Mouse (Mus musculus) megakaryocyte-erythroid progenitor cell, adult 5-6 weeks (primary cell): ENCODE results near the gene Stard10. TPM values are rescaled to one million over a fixed set of nuclear protein-coding genes. Genes with fewer than 3 reads are reported as not detected.

Experiments used
- ATAC-seq: replicated peaks from 2 replicates; pipeline ENCODE4 v1.8.0; 2016; ENCODE audit warnings: mild to moderate bottlenecking, inconsistent platforms; ENCODE audit not compliant: severe bottlenecking, poor library complexity, low FRiP score, low TSS enrichment
- total RNA-seq, 2 experiments: library from RNA; stranded (forward) in 1 of 2; stranded (reverse) in 1 of 2; fragments of 200-1000, 215-1000 nt in 1 of 2; fragments of >200 nt in 1 of 2; fragmentation: Nextera tagmentation in 1 of 2; gene quantifications; 2 replicates each; pipeline ENCODE4 v1.2.3; 2014 to 2017

Stard10 gene
- total RNA-seq, 2 experiments from 2014 or later: 198 to 310 TPM

- peak; percentile 34 for ATAC-seq
Observed at GRCm38 (mm10) chr7:101301361-101301880, 15.5 kb upstream of the Stard10 start.

- peak; percentile 87 for ATAC-seq
Observed at GRCm38 (mm10) chr7:101301881-101302456, 14.9 kb upstream of the Stard10 start, which contains the start of gene Atg16l2. Gene Atg16l2 (minus strand): TSS chr7:101302251.

- ATAC-seq: no peak
Observed at GRCm38 (mm10) chr7:101302691-101303090, 14.2 kb upstream of the Stard10 start.

- no peak for ATAC-seq
Observed at GRCm38 (mm10) chr7:101306841-101307240, 10.0 kb upstream of the Stard10 start.

GRCm38 (mm10) chr7:101309985-101310326 is 6.9 kb upstream of the Stard10 start:
- ATAC-seq: no peak

GRCm38 (mm10) chr7:101310327-101311028 is 6.4 kb upstream of the Stard10 start:
- peak; percentile 94 for ATAC-seq

- no peak for ATAC-seq
Observed at GRCm38 (mm10) chr7:101311061-101311460, 5.8 kb upstream of the Stard10 start.

- no peak for ATAC-seq
Observed at GRCm38 (mm10) chr7:101313033-101313432, 3.9 kb upstream of the Stard10 start.

- ATAC-seq: no peak
Observed at GRCm38 (mm10) chr7:101314396-101314795, 2.5 kb upstream of the Stard10 start.

GRCm38 (mm10) chr7:101315699-101316098 is 1.2 kb upstream of the Stard10 start:
- no peak for ATAC-seq

GRCm38 (mm10) chr7:101316591-101317001 is 290 bp upstream of the Stard10 start:
- ATAC-seq: peak; percentile 66

GRCm38 (mm10) chr7:101318848-101319247 is 2.0 kb downstream of the Stard10 start:
- ATAC-seq: peak; percentile 46

- no peak for ATAC-seq
Observed at GRCm38 (mm10) chr7:101319796-101320195, 2.9 kb downstream of the Stard10 start.

GRCm38 (mm10) chr7:101320399-101321217 is 3.7 kb downstream of the Stard10 start:
- ATAC-seq: no peak

- ATAC-seq: no peak
Observed at GRCm38 (mm10) chr7:101321218-101321827, 4.4 kb downstream of the Stard10 start.

- peak; percentile 77 for ATAC-seq
Observed at GRCm38 (mm10) chr7:101323141-101323594, 6.3 kb downstream of the Stard10 start.

GRCm38 (mm10) chr7:101324142-101324962 is 7.5 kb downstream of the Stard10 start:
- no peak for ATAC-seq

GRCm38 (mm10) chr7:101326006-101326405 is 9.1 kb downstream of the Stard10 start:
- ATAC-seq: no peak

GRCm38 (mm10) chr7:101327263-101327662 is 10.4 kb downstream of the Stard10 start:
- no peak for ATAC-seq
